Mouse (Mus musculus): ENCODE results near the gene Gpa33. TPM values are rescaled to one million over a fixed set of nuclear protein-coding genes. Genes with fewer than 3 reads are reported as not detected.
A peak's percentile ranks its signal among the peaks of the same experiment; 100 is the strongest.

Gpa33 gene
- polyA plus RNA-seq, 1 experiment from 2014 or later = 34.3 TPM

DNA sequence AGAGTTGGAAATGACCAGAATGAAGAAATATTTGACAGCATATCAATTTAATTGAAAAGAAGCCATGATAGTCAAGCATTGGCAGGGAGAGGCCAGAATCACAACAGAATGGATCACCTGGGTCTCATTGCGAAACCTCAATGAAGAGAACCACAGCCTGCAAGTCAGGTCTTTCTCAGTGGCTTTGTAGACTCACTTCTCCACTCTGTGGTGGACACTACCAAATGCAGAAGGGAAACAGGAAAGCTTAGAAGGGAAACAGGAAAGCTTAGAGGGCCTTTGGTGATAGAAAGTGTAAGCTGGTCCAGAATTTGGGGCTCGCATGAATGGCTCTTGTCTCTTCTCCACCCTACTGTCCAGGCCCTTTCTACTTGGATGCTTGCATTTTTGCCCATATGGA, 31.9 kb upstream of the Gpa33 start:
- H3K27me3 ChIP-seq (ENCODE audit: control insufficient read depth, insufficient read depth, low read length) = no peaks in the 10 kb centered on the region
- WGBS = 93% methylated on average over 2 of the region's 2 CpGs
- DNase-seq (ENCODE audit: low spot score) = no peak
- H3K9ac ChIP-seq (ENCODE audit: low read length) = no peak overlapping the region
- no peak for ATAC-seq (ENCODE audit: low FRiP score, low TSS enrichment)
- H3K36me3 ChIP-seq (ENCODE audit: control insufficient read depth, insufficient read depth, low read length) = no peaks in the 10 kb centered on the region
- no peaks in the 10 kb centered on the region for H3K9me3 ChIP-seq (ENCODE audit: control insufficient read depth, low read length)
- no peaks in the 10 kb centered on the region for H3K4me1 ChIP-seq (replicated peaks; ENCODE audit: control insufficient read depth, insufficient read depth)
- H3K4me2 ChIP-seq (replicated peaks; ENCODE audit: low read depth) = no peak overlapping the region
- H3K4me3 ChIP-seq (ENCODE audit: low read depth, low read length) = no peak overlapping the region
- H3K27ac ChIP-seq (replicated peaks) = no peak overlapping the region
- TF ChIP-seq EP300 (optimal IDR thresholded peaks at IDR 0.05) (no peak), CTCF (IDR thresholded peaks at IDR 0.05; ENCODE audit: low read depth) (no peak)

DNA sequence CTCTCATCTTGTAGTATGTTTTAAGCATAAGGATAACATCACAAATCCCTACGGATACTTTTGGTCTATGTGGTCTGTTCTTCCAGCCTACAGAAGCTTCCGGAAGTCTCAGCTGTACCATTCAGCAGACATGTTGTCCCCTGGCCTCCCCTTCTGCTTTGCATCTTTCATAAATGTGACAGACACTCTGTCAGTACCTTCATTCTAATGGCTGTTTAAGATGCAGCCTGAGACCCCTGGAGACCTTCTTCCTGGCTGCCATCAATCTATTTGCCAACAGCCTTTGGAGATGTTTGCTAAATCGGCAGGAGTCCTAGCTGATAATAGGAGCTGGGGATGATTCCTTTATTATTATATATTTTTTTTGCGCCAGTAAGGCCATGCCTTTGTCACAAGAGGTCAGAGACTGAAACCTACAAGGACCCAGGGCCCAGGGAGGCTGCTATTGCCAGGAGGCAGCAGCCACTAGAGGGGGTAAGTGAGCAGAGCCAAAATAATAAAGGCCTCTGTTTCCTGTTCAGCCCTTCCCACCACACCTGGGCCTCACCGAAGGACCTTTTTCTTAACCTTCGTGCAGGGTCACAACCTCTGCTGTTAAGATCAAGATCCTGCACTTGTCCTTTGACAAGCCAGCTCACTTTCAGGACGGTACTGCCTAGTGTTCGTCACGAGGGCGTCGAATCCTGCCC, 27.0 kb upstream of the Gpa33 start:
- TF ChIP-seq EP300 (optimal IDR thresholded peaks at IDR 0.05) (no peak), CTCF (IDR thresholded peaks at IDR 0.05; ENCODE audit: low read depth) (peak; percentile 75)
- no peak overlapping the region for H3K9ac ChIP-seq (ENCODE audit: low read length)
- H3K4me3 ChIP-seq (ENCODE audit: low read depth, low read length) = no peak overlapping the region
- no peaks in the 10 kb centered on the region for H3K4me1 ChIP-seq (replicated peaks; ENCODE audit: control insufficient read depth, insufficient read depth)
- DNase-seq (ENCODE audit: low spot score) (peak; percentile 62), ATAC-seq (ENCODE audit: low FRiP score, low TSS enrichment) (peak; percentile 76)
- WGBS = 61% methylated on average over 11 of the region's 11 CpGs
- H3K27me3 ChIP-seq (ENCODE audit: control insufficient read depth, insufficient read depth, low read length) = no peaks in the 10 kb centered on the region
- H3K36me3 ChIP-seq (ENCODE audit: control insufficient read depth, insufficient read depth, low read length) = no peaks in the 10 kb centered on the region
- no peak overlapping the region for H3K27ac ChIP-seq (replicated peaks)
- no peak overlapping the region for H3K4me2 ChIP-seq (replicated peaks; ENCODE audit: low read depth)
- H3K9me3 ChIP-seq (ENCODE audit: control insufficient read depth, low read length) = no peaks in the 10 kb centered on the region

DNA sequence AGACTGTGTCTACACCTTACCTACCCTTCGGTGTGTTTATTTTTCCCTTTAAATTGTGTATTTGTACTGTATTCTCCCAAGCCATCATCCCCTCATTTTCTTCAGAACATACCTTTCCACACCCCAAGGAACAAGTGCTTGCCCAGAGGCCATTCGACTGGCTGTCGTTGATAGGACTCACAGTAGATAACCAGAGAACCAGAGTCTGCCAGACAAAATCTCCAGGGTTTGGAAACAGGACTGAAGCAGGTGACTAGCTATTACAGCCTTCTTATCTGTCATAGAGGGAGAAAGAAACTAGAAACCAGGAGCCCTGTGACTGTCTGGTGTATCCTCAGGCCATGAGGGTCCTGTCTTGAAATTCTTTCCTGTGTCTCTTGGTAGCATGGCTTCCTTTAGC, 25.2 kb upstream of the Gpa33 start:
- Histone ChIP-seq H3K36me3 (ENCODE audit: control insufficient read depth, insufficient read depth, low read length) (no peaks in the 10 kb centered on the region), H3K27ac (replicated peaks) (no peak overlapping the region), H3K27me3 (ENCODE audit: control insufficient read depth, insufficient read depth, low read length) (no peaks in the 10 kb centered on the region), H3K4me1 (replicated peaks; ENCODE audit: control insufficient read depth, insufficient read depth) (no peaks in the 10 kb centered on the region), H3K9me3 (ENCODE audit: control insufficient read depth, low read length) (no peaks in the 10 kb centered on the region), H3K4me3 (ENCODE audit: low read depth, low read length) (no peak overlapping the region), H3K4me2 (replicated peaks; ENCODE audit: low read depth) (no peak overlapping the region), H3K9ac (ENCODE audit: low read length) (no peak overlapping the region)
- ATAC-seq (ENCODE audit: low FRiP score, low TSS enrichment) (no peak), DNase-seq (ENCODE audit: low spot score) (no peak)
- no peak for TF ChIP-seq CTCF (IDR thresholded peaks at IDR 0.05; ENCODE audit: low read depth)
- TF ChIP-seq EP300 (optimal IDR thresholded peaks at IDR 0.05) = no peak
- WGBS = 95% methylated on average over 3 of the region's 3 CpGs

DNA sequence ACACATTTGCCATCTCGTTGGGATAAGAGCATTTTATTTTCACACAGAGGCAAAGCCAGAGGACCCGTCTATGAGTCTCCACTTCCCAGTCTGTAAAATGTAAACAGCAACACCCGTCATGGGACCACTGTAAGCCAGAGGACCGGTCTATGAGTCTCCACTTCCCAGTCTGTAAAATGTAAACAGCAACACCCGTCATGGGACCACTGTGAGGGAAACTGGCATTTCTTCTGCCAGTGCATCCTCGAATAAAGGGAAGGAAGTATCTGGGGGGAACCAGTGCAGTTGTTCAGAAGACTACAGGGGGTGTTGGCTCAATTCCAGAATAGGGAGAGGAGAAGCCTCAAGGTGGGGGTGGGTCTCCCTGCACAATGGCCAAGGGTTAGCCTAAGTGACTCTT, 24.6 kb upstream of the Gpa33 start:
- Histone ChIP-seq H3K4me2 (replicated peaks; ENCODE audit: low read depth) (no peak overlapping the region), H3K4me3 (ENCODE audit: low read depth, low read length) (no peak overlapping the region), H3K27me3 (ENCODE audit: control insufficient read depth, insufficient read depth, low read length) (no peaks in the 10 kb centered on the region), H3K9ac (ENCODE audit: low read length) (no peak overlapping the region), H3K4me1 (replicated peaks; ENCODE audit: control insufficient read depth, insufficient read depth) (no peaks in the 10 kb centered on the region), H3K36me3 (ENCODE audit: control insufficient read depth, insufficient read depth, low read length) (no peaks in the 10 kb centered on the region), H3K27ac (replicated peaks) (no peak overlapping the region), H3K9me3 (ENCODE audit: control insufficient read depth, low read length) (no peaks in the 10 kb centered on the region)
- ATAC-seq (ENCODE audit: low FRiP score, low TSS enrichment) = no peak
- TF ChIP-seq CTCF (IDR thresholded peaks at IDR 0.05; ENCODE audit: low read depth) (no peak), EP300 (optimal IDR thresholded peaks at IDR 0.05) (no peak)
- no peak for DNase-seq (ENCODE audit: low spot score)
- WGBS = 35% methylated on average over 6 of the region's 6 CpGs

DNA sequence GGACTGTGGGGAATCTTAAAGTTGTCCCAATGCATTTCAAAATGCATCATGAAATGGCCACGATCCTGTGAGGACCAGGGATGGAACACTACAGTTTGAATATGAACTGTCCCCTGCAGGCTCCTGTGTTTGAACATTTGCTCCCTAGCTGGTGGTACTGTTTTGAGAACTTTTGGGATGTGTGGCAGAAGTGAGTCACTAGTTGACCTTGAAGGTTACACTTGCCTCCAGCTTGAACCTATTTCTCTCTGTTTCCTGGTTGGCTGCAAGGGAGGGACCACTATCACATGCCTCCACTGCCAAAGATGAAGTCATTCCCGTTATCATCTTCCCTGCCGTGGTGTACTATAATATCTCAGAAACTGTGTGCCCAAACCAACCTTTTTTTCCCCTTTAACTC, 15.1 kb upstream of the Gpa33 start:
- no peaks in the 10 kb centered on the region for H3K27me3 ChIP-seq (ENCODE audit: control insufficient read depth, insufficient read depth, low read length)
- no peaks in the 10 kb centered on the region for H3K36me3 ChIP-seq (ENCODE audit: control insufficient read depth, insufficient read depth, low read length)
- 82% methylated on average over 3 of the region's 3 CpGs for WGBS
- no peak for TF ChIP-seq EP300 (optimal IDR thresholded peaks at IDR 0.05)
- TF ChIP-seq CTCF (IDR thresholded peaks at IDR 0.05; ENCODE audit: low read depth) = no peak
- no peak overlapping the region for H3K4me3 ChIP-seq (ENCODE audit: low read depth, low read length)
- no peaks in the 10 kb centered on the region for H3K4me1 ChIP-seq (replicated peaks; ENCODE audit: control insufficient read depth, insufficient read depth)
- no peak overlapping the region for H3K4me2 ChIP-seq (replicated peaks; ENCODE audit: low read depth)
- no peak for DNase-seq (ENCODE audit: low spot score)
- ATAC-seq (ENCODE audit: low FRiP score, low TSS enrichment) = no peak
- no peaks in the 10 kb centered on the region for H3K9me3 ChIP-seq (ENCODE audit: control insufficient read depth, low read length)
- no peak overlapping the region for H3K27ac ChIP-seq (replicated peaks)
- H3K9ac ChIP-seq (ENCODE audit: low read length) = no peak overlapping the region

DNA sequence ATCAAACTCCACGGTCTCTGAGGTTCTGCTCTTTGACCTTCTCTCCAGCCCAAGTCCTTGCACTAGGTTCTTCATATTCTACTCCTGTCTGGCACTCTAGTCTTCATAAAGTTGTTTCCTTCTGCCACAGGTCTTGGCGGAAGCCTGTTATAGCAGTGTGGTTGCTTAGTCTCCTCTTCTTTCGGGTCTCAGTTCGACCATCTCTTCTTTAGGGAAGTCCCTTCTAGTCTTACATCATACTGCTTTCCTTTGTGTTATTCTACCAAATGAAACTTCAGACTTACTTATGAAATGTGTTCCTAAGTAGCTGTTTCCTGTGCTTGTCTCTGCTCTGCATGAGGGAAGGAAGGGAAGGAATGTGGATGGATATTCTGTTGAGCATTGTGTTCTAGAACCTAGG, 14.3 kb upstream of the Gpa33 start:
- Histone ChIP-seq H3K4me1 (replicated peaks; ENCODE audit: control insufficient read depth, insufficient read depth) (no peaks in the 10 kb centered on the region), H3K27me3 (ENCODE audit: control insufficient read depth, insufficient read depth, low read length) (no peaks in the 10 kb centered on the region), H3K27ac (replicated peaks) (no peak overlapping the region), H3K9ac (ENCODE audit: low read length) (no peak overlapping the region), H3K4me3 (ENCODE audit: low read depth, low read length) (no peak overlapping the region), H3K4me2 (replicated peaks; ENCODE audit: low read depth) (no peak overlapping the region), H3K9me3 (ENCODE audit: control insufficient read depth, low read length) (no peaks in the 10 kb centered on the region), H3K36me3 (ENCODE audit: control insufficient read depth, insufficient read depth, low read length) (no peaks in the 10 kb centered on the region)
- ATAC-seq (ENCODE audit: low FRiP score, low TSS enrichment) (no peak), DNase-seq (ENCODE audit: low spot score) (no peak)
- 88% methylated on average over 4 of the region's 4 CpGs for whole genome bisulfite sequencing
- TF ChIP-seq EP300 (optimal IDR thresholded peaks at IDR 0.05) (no peak), CTCF (IDR thresholded peaks at IDR 0.05; ENCODE audit: low read depth) (no peak)
